Mouse (Mus musculus): ENCODE measurements around the gene Mei1. TPM values are rescaled to one million over a fixed set of nuclear protein-coding genes. Genes with fewer than 3 reads are reported as not detected.

Mei1 gene
- total RNA-seq, 2 experiments from 2014 or later: not detected

DNA sequence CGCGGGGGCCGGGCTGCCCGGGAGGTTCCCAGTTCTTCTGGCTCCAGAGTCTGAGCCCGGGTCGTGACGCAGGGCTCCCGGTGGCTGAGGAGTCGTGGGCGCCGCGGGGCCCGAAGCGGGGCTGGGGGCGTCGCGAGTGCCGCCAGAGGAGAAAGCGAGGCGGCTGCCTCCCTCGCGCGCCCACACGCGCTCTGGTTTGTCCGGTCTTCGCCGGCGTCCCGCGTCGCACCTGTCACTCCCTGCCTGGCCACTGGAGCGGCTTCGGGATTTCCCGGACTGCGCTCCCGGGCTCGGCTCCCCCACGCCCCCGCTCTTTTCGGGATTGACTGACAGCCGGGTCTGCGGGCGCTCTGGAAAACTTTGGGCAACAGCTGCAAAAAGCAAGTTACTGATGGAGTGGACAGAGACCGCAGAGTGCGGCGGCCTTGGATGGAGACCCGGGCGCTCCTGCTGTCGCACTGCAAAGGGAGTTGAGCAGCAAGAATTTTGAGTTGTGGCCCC, 77.9 kb downstream of the Mei1 start:
- no peak for ATAC-seq (replicated peaks; ENCODE audit: poor library complexity, severe bottlenecking)

- no peak for ATAC-seq (replicated peaks; ENCODE audit: poor library complexity, severe bottlenecking)
These were observed 78.7 kb downstream of the Mei1 start for GRCm38 (mm10) chr15:82148510-82148911.

DNA sequence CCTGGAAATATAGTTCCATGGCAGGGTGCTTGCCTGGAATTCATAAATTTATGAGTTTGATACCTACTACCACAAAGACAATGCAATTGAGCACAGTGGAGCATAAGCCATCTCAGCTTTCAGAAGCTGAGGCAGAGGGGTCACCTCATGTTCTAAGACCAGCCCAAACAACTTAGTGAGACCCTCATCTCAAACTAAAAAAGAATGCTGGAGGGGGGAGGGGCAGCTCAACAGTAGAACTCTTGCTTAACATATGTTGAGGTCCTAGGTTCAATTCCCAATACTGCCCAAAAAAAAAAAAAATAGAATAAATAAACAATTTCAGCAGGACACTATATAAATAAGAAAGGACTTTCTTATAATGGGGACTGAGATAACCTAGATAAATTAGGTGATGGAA, 80.2 kb downstream of the Mei1 start:
- ATAC-seq (replicated peaks; ENCODE audit: poor library complexity, severe bottlenecking): no peak

DNA sequence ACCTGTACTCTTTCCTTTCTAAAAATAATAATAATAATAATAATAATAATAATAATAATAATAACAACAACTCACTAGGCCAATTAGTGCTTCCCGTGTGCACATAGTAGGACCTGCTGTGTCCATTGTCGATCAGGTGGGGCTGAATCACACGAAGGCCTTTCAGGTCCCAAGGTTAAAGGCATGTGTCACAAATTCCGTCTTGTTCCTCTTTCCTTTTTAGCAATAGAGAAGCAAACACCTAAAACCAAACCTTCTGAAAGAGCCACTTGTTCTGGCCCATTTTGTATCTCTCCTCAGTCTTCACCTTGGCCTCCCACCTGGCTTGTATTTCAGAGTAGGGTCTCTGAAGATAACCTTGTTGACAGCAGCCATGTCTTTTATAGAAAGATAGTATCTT, 81.4 kb downstream of the Mei1 start:
- no peak for ATAC-seq (replicated peaks; ENCODE audit: poor library complexity, severe bottlenecking)

DNA sequence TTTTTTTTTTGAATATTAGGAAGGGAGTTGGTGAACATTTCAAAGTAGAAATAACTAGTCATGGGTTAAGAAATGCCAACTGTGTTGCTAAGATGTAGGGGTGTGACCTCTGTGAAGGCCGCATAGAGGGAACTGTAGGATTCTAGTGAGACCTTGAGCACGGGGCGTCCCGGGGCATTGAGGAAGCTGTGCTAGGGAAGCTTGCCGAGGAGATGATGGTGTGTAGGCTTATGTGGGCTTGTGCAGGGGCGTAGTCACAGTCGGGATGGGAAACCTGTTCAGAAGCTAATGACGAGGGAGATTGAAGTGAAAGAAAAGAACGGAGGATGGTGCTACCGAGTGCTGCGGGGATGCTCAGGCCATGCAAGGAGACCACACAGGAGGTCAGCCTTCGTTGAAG, 82.2 kb downstream of the Mei1 start:
- peak; percentile 33 for ATAC-seq (replicated peaks; ENCODE audit: poor library complexity, severe bottlenecking)

DNA sequence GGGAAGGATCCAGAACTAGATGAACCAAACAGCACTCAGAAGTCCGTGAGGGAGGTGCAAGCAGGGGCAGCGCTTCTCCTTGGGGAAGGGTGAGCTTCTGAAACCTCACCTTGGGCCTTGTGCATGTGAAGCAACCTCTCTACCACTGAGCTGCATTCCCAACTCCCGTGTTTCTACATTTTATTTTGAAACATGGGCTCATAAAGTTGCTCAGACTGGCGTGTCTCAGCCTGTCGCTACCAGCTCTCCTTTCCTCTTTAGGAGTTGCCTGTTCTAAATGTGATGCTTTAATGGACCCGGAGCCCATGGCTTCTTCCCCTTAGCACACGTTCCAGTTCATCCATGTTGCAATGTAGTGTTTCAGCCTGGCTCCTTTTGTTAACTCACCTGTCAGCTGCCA, 82.6 kb downstream of the Mei1 start:
- ATAC-seq (replicated peaks; ENCODE audit: poor library complexity, severe bottlenecking): no peak

- ATAC-seq (replicated peaks; ENCODE audit: poor library complexity, severe bottlenecking): no peak
These were observed 86.5 kb downstream of the Mei1 start for GRCm38 (mm10) chr15:82156298-82156697.

DNA sequence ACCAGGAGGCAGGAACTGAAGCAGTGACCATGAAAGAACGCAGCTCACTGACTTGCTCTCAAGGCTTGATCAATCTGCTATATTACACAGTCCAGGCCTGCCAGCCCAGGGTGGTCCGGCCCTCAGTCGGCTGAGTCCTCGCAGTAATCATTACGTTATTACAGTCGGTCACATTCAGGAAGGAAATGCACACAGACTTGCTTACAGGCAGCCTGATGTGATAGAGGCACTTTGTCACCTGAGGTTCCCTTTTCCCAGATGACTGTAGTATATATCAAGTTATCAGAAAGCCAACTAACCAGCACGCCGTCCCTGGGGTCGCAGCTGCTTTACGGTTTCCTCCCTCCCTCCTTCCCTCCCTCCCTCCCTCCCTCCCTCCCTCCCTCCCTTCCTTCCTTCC, 87.1 kb downstream of the Mei1 start:
- peak; percentile 78 for ATAC-seq (replicated peaks; ENCODE audit: poor library complexity, severe bottlenecking)

- no peak for ATAC-seq (replicated peaks; ENCODE audit: poor library complexity, severe bottlenecking)
These were observed 88.6 kb downstream of the Mei1 start for GRCm38 (mm10) chr15:82158243-82159035.

GRCm38 (mm10) chr15:82159471-82159870, 89.7 kb downstream of the Mei1 start:
- no peak for ATAC-seq (replicated peaks; ENCODE audit: poor library complexity, severe bottlenecking)

- 0 out of 2 replicates have a peak, but pooled peaks have one; percentile 2 for ATAC-seq (replicated peaks; ENCODE audit: poor library complexity, severe bottlenecking)
These were observed 91.2 kb downstream of the Mei1 start for GRCm38 (mm10) chr15:82160731-82161640.

- no peak for ATAC-seq (replicated peaks; ENCODE audit: poor library complexity, severe bottlenecking)
These were observed 92.3 kb downstream of the Mei1 start for GRCm38 (mm10) chr15:82161965-82162600.

- peak; percentile 76 for ATAC-seq (replicated peaks; ENCODE audit: poor library complexity, severe bottlenecking)
These were observed 93.7 kb downstream of the Mei1 start for GRCm38 (mm10) chr15:82163356-82164060.

- ATAC-seq (replicated peaks; ENCODE audit: poor library complexity, severe bottlenecking): no peak
These were observed 94.2 kb downstream of the Mei1 start for GRCm38 (mm10) chr15:82164061-82164399.

DNA sequence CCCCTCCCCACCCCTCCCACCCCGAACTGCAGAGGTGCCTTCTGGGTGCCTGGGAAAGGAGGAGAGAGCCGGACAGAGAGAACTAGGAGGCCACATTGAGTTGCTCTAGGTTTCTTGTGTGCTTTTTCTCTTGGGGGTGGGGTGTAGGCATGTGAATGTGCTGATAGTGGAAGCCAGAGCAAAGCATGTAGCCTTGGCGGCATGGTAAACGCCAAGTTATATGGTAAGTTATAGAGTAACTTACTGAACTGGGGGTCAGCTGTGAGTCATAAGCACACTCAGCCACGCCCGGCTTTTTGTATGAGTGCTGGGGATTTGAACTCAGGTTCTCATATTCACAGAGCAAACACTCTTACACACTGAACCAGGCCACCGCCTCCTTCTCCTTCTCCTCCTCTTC, 94.7 kb downstream of the Mei1 start:
- no peak for ATAC-seq (replicated peaks; ENCODE audit: poor library complexity, severe bottlenecking)

DNA sequence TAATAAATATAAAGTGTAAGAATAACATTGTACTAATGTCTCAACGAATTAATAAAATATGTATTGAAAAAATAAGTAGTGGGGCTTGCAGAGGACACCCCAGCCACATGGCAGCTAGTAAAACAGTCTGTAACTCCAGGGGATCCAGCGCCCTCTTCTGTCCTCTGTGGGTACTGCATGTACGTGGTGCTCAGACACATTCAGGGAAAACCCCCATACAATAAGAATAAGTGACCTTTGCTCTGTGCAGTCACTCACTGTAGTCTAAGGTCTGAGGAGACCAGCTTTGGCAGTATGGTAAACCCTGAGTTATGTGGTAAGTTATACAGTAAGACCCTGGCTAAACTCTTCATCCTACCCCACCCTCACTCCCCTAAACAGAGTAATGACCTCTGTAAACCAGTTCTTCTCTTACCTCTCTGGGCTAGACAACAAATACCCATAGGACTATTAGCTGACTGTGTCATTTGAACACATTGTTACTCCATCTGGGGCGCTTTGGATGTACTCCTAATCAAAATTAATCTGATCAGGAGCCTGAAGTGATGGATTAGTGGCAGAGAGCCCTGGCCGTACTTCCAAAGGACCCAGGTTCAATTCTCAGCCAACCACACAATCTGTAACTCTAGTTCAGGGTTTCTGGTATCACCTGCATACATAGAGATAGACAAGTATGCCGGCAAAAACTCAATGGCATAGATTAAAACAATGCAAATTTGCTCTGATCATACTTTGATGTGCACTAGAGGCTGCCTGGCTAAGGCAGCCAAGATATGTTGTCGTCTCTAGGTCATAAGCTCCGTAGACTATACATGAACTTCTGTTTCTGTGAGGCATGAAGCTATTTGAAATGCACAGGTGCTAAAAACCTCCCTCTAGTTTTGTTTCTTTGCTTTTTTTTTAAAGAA, 95.8 kb downstream of the Mei1 start:
- ATAC-seq (replicated peaks; ENCODE audit: poor library complexity, severe bottlenecking): peak; percentile 64

DNA sequence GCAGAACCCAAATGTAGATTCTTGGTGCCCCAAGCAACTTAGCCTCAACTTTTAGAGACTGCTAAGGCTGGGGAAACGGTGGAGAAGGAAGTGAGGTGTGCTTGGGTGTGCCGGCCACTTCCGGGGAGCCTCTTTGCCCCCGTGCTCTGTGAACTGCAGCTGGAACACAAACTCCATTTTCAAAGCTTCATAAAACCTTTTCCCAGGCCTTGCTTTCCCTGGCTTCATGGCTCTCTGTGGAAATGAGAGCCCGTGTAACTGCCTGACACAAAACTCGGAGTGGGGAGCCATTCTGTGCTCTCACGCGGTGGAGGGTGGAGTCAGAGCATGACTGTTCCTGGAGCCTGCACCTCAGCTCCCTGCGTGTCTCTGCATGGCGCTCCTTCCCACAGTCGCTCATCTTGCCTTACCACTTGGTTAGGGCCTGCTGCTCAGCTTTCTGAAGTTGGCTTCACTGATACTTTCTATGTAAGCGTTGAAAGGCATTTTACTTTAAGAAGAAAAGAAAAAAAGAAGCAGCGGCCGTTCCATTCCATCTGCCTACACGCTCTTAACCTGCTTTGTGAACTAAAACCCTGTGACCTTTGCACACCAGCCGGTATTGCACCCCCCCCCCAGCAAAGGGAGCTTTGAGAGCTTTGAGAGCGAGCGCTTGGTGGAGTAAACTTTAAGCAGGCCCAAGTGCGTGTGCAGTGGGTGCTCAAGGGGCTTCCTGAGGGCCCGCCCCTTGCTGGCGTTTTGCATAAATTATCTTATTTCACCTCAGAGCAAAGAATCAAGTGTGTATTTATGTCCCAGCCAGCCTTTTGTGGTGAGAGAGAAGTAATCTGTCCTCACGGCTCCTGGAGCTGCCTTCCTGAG, 96.7 kb downstream of the Mei1 start:
- ATAC-seq (replicated peaks; ENCODE audit: poor library complexity, severe bottlenecking): 0 out of 2 replicates have a peak, but pooled peaks have one; percentile 21
